Mouse (Mus musculus): Measurements from ENCODE around the gene Irs3. TPM values are rescaled to one million over a fixed set of nuclear protein-coding genes. Genes with fewer than 3 reads are reported as not detected.
"Not testable (repeated sequence)": the region's sequence is repeated elsewhere in the genome, so short reads cannot be mapped to it uniquely, and the experiment has no call there.

The Irs3 gene
- total RNA-seq, 2 experiments from 2014 or later = 0.36 TPM; not detected in 1

DNA sequence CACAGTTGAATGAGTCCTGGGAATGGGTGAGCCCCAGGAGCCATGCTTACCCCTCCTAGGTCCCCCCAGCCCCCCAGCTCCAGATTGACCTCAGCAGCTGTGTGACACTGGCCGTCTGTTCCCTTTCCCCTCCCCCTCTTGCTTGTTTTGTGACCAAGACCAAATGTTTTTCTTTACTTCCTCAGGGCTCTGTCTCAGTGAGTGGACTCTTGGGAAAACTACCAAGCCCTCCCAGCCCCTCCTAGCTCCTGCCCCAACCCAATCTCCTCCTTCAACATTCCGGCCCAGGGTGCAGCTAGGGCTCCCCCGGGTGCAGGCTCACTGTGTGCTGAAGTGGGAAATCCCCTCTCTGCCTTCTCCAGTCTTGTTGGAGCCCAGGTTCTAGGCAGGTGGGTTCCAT, 14.9 kb downstream of the Irs3 start:
- DNase-seq (ENCODE audit: extremely low spot score in 1 of 2, low spot score in 2 of 2) = peak in 1 of 2 experiments; percentile 67
- intact Hi-C loops (cut with DNase I) = no loop called here

DNA sequence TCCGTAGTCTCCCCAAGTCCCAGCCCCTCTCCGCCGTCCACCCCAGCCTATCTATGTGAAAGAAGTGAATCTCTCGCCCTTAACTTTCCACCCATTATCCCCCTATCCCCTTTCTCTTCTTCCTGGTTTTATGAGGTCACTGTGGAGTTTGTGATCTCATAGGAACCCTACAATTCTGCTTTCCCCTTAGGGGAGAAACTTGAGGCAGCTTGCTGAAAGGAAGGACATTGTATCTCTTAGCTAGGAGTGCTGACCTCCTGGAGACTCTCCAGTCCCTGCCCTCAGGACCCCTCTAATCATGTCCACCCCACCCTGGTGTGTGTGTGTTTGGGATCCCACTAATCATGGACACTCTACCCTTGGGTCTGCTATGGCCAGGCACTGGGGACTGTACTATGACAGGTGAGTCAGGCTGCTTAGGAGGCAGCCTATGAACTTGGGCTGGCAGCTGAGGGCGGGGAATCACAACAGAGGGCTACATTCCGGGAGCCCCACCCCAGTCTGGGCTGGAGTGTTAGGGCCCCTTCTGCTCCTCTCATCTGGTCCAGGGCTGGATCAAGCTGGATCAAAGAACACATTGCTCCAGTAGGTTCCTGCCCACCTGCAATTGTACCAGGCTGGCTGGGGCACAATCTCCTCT, 15.5 kb downstream of the Irs3 start:
- intact Hi-C loops (cut with DNase I) = no loop called here
- peak in 1 of 2 experiments; percentile 56 for DNase-seq (ENCODE audit: extremely low spot score in 1 of 2, low spot score in 2 of 2)

DNA sequence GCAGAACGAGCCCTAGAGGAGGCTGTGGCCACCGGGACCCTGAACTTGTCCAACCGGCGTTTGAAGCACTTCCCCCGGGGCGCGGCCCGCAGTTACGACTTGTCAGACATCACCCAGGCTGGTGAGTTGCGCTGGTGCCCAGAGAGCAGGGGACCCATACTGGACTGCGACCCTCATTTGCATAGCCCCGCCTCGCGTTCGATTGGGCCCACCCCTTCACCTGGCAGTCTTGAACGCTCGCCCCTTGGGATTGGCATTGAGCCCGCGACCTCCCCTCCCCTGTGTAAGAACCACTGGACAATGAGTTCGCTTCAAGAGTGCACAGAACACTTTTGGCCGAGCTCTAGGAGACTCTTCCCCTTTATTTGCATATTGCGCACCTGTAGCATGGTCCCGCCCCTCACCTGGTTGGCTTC, 16.2 kb downstream of the Irs3 start:
- peak; percentile 41 to 79 for DNase-seq (ENCODE audit: extremely low spot score in 1 of 2, low spot score in 2 of 2)
- intact Hi-C loops (cut with DNase I) = no loop called here

DNA sequence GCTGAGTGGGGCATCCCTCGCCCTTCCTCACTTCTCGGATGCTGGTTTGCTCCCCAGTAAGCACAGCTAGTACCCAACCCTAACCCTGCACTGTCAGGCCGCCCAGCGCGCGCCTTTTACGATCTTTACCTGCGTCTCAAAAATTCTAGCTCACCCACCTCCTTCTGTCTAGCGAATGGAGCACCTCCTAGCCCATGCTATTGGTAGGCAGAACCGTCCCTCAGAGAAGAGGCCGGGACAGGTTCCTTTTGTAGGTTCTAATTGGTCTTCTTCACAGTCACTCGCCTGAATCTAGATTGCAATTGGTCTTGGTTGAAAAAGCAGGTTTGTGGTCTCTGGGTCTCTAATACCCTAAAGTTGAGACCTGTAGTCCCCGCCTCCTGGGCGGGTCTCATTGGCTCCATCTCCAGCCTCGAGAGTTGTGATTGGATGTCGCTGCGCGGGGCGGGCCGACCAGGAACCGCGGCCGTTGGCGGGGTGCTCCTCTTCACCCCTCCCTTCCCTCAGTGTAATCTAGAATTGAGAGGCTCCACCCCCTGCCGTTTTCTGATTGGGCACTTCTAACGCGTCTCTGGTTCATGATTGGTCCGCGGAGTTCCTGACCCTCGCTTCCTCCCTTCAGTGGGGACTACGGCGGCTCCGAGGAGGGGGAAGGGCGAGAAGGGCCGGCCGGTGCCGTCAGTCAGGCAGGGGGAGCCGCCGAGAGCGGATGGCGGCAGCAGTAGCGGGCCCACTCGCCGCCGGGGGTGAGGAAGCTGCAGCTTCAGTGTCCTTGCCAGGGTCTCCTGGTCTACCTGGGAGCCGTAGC, 16.8 kb downstream of the Irs3 start, which contains the start of the genes Fbxo24, Lrch4 and Gm20605:
TSS of gene Fbxo24 (minus strand) at position 505 of the 808 bp plus-strand sequence.
TSS of gene Lrch4 (plus strand) at position 624 of the 808 bp plus-strand sequence.
TSS of gene Gm20605 (plus strand) at position 678 of the 808 bp plus-strand sequence.
- peak; percentile 99 for DNase-seq (ENCODE audit: extremely low spot score in 1 of 2, low spot score in 2 of 2)
- intact Hi-C loops (cut with DNase I) = no loop called here

DNA sequence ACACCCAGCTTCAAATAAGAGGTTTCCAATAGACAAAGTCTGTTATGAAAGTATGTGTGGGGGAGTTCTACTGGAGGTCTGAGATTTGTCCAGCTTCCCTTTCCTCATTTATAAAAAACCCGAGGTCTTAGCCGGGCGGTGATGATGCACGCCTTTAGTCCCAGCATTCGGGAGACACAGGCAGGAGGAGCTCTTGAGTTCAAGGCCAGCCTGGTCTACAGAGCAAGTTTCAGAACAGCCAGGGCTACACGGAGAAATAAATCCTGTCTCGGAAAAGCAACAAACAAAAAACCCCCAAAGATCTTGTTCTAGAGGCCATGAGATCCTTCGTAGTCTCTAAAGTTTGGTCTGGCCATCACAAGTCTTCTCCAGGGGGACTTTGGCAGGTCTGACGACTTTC, 17.5 kb downstream of the Irs3 start:
- DNase-seq (ENCODE audit: extremely low spot score in 1 of 2, low spot score in 2 of 2) = peak in 1 of 2 experiments; percentile 25
- intact Hi-C loops (cut with DNase I) = no loop called here

DNA sequence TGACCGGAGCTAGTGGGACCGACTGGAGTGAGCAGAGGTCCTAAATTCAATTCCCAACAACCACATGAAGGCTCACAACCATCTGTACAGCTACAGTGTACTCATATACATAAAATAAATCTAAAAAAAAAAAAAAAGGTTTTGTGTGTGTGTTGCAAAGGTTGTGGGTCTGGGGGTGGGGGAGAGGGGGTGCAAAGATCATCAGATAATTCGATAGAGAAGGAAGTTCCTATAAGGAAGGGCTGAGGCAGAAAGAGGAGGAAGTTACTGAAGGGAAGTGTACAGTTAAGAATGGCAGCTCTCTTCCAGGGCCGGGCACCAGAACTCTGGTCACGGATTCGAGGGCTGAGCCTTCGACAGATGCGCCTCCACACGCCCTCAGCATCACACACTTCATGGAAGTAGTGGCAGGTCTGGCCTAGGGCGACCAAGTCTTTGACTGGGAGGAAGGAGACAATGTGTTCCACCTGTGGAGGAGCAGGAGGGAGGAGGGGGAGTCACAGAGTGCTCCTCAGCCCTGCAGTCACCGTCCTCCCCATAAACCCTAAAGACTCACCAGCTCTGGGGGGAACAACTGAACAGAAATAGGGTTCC, 21.5 kb downstream of the Irs3 start:
- intact Hi-C loops (cut with DNase I) = no loop called here
- DNase-seq (ENCODE audit: extremely low spot score in 1 of 2, low spot score in 2 of 2) = peak in 1 of 2 experiments; percentile 20

DNA sequence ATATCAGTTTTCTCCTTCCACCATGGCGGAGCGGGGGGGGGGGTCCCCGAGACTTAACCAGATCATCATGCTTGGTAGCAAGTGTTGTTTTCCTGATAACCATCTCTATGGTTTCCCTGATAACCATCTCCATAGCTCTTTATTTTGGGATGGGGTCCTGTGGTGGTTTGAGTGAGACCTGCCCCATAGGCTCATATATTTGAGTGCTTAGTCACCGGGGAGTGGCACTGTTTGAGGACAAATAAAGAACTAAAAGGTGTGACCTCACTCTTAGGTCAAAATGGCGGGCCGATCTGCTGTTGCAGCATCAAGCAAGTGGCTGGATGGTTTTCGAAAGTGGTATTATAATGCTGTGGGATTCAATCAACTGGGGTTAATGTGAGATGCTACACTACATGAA, 30.2 kb downstream of the Irs3 start:
- intact Hi-C loops (cut with DNase I) = no loop called here
- no peak for DNase-seq (ENCODE audit: extremely low spot score in 1 of 2, low spot score in 2 of 2)

DNA sequence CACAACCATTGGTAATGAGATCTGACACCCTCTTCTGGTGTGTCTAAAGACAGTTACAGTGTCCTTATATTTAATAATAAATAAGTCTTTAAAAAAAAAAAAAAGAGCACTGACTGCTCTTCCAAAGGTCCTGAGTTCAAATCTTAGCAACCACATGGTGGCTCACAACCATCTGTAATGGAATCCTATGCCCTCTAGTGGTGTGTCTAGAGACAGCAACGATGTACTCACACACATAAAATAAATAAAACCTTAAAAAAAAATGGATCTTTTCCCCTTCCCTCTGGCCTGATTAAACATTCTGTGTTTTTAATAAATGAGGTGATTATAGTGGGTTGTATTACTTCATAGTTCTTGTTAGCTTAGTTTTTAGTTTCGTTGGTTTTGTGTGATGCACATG, 30.6 kb downstream of the Irs3 start:
- DNase-seq (ENCODE audit: extremely low spot score in 1 of 2, low spot score in 2 of 2); intact Hi-C loops (cut with DNase I): not testable (repeated sequence)

DNA sequence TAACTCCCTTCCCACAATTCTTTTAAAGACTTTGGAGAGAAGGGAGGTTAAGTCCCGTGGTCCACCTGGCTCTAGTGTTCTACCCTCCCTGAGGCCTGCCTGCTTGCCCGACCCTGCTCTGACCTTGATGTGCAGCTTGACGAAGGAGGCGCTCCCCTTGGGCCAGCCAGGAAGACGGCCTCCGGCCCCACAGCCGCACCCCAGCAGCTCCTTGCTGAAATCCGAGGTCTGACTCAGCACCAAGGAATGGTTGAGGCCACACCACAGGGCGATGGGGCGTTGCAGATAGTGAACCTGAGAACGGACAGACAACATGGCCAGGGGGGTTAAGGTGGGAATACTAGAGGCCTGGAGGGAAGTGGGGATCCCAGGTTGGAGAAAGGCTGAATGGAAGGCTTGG, 32.0 kb downstream of the Irs3 start, which contains the start of gene Pcolce:
TSS of gene Pcolce (minus strand) at position 235 of the 400 bp plus-strand sequence.
- intact Hi-C loops (cut with DNase I) = no loop called here

DNA sequence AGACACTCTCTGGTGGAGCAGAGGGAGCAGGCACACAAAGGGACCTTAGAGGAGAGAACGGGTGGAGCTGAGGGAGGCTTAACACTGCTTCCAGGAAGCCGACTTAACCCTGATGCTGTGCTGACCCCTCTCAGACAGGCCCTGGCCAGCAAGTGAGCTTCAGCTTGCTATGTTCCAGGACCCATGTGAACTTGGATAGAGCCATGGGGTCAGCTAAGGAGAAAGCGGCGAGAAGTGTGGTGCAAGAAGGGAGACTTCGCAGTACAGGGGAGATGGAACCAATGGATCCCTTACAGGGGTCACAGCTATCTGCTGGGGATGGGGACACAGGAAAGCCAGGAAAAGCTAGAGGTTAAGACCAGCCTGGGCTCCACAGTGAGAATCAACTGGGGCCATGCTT, 32.4 kb downstream of the Irs3 start:
- intact Hi-C loops (cut with DNase I) = no loop called here
- DNase-seq (ENCODE audit: extremely low spot score in 1 of 2, low spot score in 2 of 2) = no peak

More for the DNA sequence above, 32.0 kb downstream of the Irs3 start, which contains the start of gene Pcolce:
- DNase-seq (ENCODE audit: extremely low spot score in 1 of 2, low spot score in 2 of 2) = no peak

DNA sequence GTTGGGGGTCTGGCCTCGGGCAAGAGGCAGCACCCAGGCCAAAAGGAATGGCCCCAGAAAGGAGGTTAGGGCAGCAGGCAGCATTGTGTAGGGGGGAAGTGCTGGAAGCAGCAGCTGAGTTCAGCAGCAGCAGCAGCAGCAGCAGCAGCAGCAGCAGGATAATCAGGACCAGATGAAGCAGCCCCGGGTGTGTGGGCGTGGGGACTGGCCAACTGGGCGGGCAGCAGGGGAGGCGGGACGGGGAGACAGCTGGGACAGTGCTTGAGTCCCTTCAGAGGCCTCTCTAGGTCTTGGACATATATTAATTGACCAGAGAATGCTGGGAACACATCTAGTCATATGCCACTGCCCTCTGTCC, 34.3 kb downstream of the Irs3 start:
- intact Hi-C loops (cut with DNase I) = no loop called here
- peak in 1 of 2 experiments; percentile 84 for DNase-seq (ENCODE audit: extremely low spot score in 1 of 2, low spot score in 2 of 2)

DNA sequence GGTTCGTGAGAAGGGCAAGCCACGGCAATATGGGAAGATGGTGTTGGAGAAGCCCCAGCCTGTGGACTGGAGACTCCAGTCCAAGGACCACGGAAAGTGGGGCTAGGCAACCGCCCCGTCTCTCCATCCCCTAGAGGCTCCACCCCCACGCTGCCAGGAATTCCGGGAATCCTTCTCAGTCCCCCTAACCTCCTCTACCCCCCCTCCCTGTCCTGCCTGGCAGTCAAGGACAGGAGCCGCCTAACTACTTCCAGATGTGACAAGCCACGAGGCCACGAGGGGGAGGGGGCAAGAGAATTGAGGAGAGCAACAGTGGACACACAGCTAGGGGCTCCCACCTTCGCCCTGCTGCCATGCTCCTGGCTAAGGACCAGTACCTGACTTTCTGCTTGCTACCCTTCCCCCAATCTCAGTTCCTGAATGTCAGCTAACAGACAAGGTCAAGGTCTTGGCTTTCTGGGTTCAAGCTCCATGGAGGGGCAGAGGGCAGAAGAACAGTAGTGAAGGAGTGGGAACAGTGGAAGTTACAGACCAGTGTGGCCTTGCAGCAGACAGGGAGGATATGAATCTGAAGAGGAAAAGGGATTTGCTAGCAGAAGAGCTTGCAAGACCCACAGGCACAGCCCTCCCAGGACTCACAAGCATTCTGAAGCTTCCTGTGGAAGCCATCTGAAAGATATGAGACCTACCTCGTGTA, 34.8 kb downstream of the Irs3 start:
- intact Hi-C loops (cut with DNase I) = no loop called here
- peak in 1 of 2 experiments; percentile 88 for DNase-seq (ENCODE audit: extremely low spot score in 1 of 2, low spot score in 2 of 2)

DNA sequence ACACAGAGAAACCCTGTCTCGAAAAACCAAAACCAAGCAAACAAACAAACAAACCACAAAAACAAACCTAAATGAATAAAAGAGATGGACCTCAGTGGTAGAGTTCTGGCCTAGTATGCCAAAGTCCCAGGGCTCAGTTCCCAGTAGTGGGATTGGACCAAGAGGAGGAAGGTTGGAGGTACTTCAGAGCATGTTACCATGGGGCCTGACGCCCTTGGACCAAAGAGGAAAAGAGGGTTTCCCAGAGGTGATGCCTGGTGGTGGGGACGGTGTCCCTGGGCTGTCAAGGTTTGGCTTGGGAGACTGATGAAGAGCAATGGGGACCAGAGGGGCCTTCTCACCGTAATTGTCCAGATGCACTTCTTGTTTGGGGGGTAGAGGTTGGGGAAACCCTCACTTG, 35.5 kb downstream of the Irs3 start:
- intact Hi-C loops (cut with DNase I) = no loop called here
- DNase-seq (ENCODE audit: extremely low spot score in 1 of 2, low spot score in 2 of 2) = no peak

DNA sequence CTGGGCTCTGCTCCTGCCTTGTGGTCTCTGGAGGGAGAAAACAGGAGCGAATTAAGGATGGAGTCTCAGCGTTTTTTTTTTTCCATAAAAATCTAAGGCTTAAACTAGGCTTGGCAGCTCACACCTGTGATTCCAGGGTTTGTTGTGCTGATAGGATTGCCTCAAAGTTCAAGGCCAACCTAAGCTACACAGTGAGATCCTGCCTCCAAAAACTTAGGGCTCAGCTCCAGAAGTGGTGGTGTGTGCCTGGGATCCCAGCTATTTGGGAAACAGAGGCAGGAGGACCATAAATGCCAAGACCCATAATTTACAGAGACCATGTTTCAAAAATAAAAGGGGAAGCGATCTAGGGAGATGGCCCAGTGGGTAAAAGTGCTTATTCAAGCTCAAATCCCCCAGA, 36.2 kb downstream of the Irs3 start:
- DNase-seq (ENCODE audit: extremely low spot score in 1 of 2, low spot score in 2 of 2) = no peak
- intact Hi-C loops (cut with DNase I) = no loop called here

DNA sequence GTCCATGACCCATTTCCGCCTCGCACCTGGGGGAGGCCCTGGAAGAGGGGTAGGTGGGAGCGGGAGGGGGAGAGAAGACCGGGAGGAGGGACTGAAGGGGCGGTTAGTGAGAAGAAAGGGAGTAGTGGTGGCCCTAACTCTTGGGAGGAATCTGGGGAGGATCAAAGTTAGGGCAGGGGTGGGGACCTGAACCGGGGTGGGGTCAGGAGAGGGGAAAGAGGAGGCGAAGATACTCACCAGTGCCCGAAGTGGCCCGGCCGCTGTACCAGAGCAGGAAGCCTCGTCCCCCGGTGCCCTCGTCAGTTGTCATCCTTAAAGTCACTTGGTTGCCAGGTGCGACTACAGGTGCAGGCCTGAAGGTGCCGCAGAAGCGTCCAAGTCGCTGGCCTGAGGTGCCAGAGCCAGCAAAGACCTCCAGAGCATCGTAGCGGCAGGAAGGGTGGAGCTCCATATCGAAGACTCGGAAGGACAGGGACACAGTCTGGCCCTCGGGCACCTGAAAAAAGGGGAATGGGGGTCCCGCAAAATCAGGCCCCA, 36.8 kb downstream of the Irs3 start:
- intact Hi-C loops (cut with DNase I) = no loop called here
- DNase-seq (ENCODE audit: extremely low spot score in 1 of 2, low spot score in 2 of 2) = no peak

DNA sequence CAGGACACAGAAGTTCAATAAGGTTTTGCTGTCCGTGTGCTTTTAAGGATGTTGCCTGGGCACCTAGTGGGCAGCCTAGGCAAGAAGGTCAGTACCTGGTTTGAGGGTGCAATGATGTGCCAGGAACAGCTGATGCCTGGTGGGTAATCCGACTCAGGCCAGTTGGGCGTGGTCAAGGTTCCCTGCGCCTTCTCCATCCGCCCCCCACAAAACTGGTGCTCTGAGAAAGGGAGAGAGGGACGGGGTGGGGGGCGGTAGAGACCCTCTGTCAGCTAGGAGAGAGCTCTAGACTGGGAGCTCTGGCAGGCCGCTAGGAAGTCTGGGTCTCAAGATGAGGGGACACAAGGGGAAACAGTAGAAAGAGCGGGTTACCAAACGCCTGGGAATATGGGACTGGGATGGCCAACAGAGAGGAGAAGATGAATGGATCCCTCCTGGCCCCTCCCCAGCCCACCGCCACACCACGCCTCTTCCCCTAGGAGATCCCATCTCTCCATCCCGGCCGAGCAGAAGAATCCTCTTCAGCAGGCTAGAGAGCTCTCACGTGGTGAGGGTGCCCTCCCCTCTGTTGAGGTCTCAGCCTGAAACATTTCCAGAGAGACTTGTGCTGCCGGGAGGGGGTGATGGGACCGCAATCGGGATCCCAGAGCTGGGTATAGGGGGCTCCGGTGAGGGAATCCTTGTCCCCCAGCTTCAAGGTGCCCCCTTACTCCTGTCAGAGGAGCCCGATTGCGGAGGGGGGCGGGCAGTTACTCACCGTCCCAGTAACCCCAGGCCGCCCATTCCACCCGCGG, 37.5 kb downstream of the Irs3 start:
- intact Hi-C loops (cut with DNase I) = no loop called here
- no peak for DNase-seq (ENCODE audit: extremely low spot score in 1 of 2, low spot score in 2 of 2)

DNA sequence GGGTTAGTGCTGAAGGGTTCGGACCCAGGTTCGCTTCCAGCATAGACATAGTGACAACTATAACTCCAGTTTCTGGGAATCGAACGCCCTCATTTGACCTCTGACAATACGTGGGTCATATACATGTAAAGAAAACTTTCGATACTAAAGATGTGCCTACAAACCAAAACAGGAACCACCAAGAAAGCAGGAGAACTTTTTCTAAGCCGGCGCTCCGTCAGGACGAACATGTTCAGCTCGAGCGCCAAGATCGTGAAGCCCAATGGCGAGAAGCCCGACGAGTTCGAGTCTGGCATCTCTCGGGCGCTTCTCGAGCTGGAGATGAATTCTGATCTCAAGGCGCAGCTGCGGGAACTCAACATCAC, 44.2 kb downstream of the Irs3 start:
- intact Hi-C loops (cut with DNase I) = no loop called here

More for the DNA sequence above, 44.2 kb downstream of the Irs3 start:
- DNase-seq (ENCODE audit: extremely low spot score in 1 of 2, low spot score in 2 of 2) = no peak

Data from left cerebral cortex, postnatal 10 days (tissue).